Mouse (Mus musculus) retina, adult 2 months (tissue): ENCODE measurements around the gene H2al1k.
"Not testable (repeated sequence)": the region's sequence is repeated elsewhere in the genome, so short reads cannot be mapped to it uniquely, and the experiment has no call there.

Experiments
- DNase-seq: peaks from one replicate; pipeline ENCODE4 v3.0.0-alpha.2; 2012; ENCODE audit warnings: low read depth, low spot score

H2al1k gene

GRCm38 (mm10) chrX:9350327-9350726 is at the start of gene H2al1k:
Gene H2al1k (plus strand): TSS chrX:9350627.
- not testable (repeated sequence) for DNase-seq

- DNase-seq = no peak
Measured at GRCm38 (mm10) chrX:9302791-9303190, 47.6 kb upstream of the H2al1k start.

- DNase-seq = no peak
Measured at GRCm38 (mm10) chrX:9303455-9303854, 47.0 kb upstream of the H2al1k start.

- not testable (repeated sequence) for DNase-seq
Measured at GRCm38 (mm10) chrX:9316457-9316856, 34.0 kb upstream of the H2al1k start.

GRCm38 (mm10) chrX:9327954-9328353 is 22.5 kb upstream of the H2al1k start:
- DNase-seq = not testable (repeated sequence)

- DNase-seq = not testable (repeated sequence)
Measured at GRCm38 (mm10) chrX:9332366-9332962, 18.0 kb upstream of the H2al1k start.

GRCm38 (mm10) chrX:9333035-9333434 is 17.4 kb upstream of the H2al1k start:
- DNase-seq = not testable (repeated sequence)

- DNase-seq = not testable (repeated sequence)
Measured at GRCm38 (mm10) chrX:9334996-9335395, 15.4 kb upstream of the H2al1k start.

- not testable (repeated sequence) for DNase-seq
Measured at GRCm38 (mm10) chrX:9374012-9374411, 23.6 kb downstream of the H2al1k start.

GRCm38 (mm10) chrX:9375927-9376326 is 25.5 kb downstream of the H2al1k start:
- DNase-seq = not testable (repeated sequence)
